Mouse (Mus musculus): Measurements from ENCODE around the gene Uckl1.

Gene Uckl1

DNA sequence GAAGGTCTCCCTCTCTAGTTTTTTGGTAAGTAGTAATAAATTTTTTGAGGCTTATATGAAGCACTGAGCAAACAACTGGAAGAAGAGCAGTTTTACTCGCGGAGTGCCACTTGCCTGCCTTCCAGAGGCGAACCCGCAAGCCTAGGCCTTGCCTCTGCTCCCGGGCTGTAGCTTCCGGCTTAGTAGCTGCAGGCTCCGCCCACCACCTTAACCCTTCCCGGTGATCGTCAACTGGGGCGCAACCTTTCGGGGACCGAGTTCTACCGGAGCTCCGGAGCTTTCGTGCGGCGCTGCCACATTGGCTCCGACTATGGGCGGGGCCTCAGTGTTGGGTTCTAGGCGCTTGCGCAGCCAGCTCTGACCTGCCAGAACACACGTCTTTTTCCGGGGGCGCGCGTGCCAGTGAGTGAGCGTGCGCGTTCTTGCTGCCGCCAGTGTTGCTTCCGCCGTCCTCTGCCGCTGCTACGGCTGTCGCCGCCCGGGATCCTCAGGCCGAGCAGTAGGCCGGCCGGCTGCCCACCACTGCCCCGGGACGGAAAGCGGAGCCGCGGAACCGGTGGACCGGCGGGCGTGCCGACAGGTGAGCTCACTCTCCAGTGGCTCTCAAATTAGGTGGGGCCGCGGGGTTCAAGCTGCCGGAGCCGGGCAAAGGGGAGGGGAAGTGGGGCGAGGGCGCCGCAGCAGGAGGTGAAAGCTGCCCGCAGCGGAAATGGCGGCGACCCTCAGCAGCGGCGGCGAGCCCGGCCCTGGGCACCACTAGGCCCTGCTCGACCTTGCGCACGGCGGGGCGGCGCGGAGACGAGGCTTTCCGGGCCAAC is 64.4 kb downstream of the Uckl1 start, which contains the start of gene Dnajc5:
TSS of gene Dnajc5 (plus strand) at position 368 of the 818 bp plus-strand sequence.
- peak; percentile 95 for DNase-seq (ENCODE audit: low read depth, low spot score)

DNA sequence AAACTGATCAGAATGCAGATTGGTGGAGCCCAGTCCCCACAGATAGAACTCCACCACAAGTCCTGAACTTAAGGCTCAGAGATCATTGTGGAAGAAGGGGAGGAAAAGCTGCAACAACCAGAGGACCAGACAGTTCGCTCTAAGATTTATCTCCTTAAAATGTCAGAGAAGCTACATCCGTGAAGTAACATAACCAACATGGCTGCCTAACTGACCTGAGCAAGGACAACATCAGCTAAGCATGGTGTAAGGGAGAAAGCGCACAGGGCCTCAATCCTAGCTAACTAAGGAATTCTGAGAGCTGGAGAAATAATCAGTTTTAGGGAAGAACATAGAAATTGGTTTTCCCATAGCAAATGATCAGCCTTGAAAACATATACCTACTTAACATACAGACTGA is 65.5 kb downstream of the Uckl1 start:
- DNase-seq (ENCODE audit: low read depth, low spot score): no peak
